Mouse (Mus musculus): ENCODE results near the gene Ugt1a2. TPM values are rescaled to one million over a fixed set of nuclear protein-coding genes. Genes with fewer than 3 reads are reported as not detected.

Ugt1a2 gene
- polyA plus RNA-seq, 1 experiment, result 0.12 TPM

DNA sequence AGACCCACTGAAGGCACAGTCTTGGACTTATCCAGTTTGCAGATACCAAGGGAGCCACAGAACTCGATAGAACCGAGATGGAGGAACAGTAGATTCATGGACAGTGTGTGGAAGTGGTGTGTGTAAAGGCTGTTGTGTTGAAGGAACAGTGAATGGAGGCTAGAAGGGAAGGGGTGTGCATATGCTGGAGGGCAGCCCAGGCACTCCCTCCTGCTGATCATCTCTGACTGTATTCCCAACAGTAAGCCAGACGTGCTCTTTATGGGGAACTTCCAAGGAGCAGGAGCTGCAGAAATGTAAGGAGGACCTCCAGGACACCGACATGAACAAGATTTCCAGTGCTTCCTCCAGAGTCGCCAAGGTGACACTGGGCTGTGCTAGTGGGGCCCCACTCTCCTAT lies 49.6 kb downstream of the Ugt1a2 start:
- H3K4me3 ChIP-seq (replicated peaks; ENCODE audit: extremely low read depth, low read depth, low read length), result no peak overlapping the region
- H3K4me1 ChIP-seq (ENCODE audit: control insufficient read depth, insufficient read depth, low read length), result no peaks in the 10 kb centered on the region
- WGBS, result 78% methylated on average over 5 of the region's 5 CpGs
- no peak for DNase-seq
- TF ChIP-seq CTCF (IDR thresholded peaks at IDR 0.05; ENCODE audit: insufficient read depth, low read length) (no peak), POLR2A (IDR thresholded peaks at IDR 0.05; ENCODE audit: borderline replicate concordance, extremely low read depth, low read depth, low read length) (no peak)

DNA sequence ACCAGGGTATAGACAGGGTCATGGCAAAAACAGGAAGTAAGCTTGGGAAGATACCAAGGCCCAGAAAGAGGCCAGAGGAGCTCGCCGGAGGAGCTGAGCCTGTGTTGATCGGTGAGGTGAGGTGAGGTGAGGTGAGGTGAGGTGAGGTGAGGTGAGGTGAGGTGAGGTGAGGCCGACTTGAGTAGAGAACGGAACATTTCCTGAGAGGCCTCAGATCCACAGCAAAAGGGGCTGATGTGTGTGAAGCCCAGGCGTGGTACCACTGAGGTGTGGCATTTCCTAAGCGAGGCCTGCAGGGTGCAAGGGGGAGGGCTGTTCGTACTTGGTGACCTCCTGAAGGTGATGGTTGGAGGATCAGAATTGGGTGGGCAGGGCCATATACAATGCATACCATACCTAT lies 52.7 kb downstream of the Ugt1a2 start:
- 69% methylated on average over 8 of the region's 8 CpGs for WGBS
- TF ChIP-seq CTCF (IDR thresholded peaks at IDR 0.05; ENCODE audit: insufficient read depth, low read length) (no peak), POLR2A (IDR thresholded peaks at IDR 0.05; ENCODE audit: borderline replicate concordance, extremely low read depth, low read depth, low read length) (no peak)
- DNase-seq, result no peak
- no peaks in the 10 kb centered on the region for H3K4me1 ChIP-seq (ENCODE audit: control insufficient read depth, insufficient read depth, low read length)
- H3K4me3 ChIP-seq (replicated peaks; ENCODE audit: extremely low read depth, low read depth, low read length), result no peak overlapping the region

DNA sequence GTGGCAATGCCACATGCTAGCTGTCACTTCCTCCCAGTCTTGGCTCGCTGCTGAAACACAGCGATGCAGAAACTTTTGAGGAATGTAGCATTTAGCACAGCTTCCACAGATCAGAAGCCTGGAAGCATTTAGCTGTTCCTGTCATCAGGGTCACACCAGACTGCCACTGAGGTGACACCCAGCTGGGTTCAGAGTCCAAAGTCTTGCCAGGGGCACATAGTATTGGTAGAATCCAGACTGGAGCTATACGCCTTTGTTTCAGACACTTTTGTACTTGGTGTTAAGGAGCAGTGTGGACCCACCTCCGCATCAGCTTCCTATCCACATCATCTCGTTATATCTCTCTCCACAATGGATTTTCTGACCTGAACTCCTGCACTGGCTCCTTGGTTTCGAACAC lies 53.1 kb downstream of the Ugt1a2 start:
- WGBS, result 66% methylated on average over 6 of the region's 6 CpGs
- DNase-seq, result no peak
- no peak overlapping the region for H3K4me3 ChIP-seq (replicated peaks; ENCODE audit: extremely low read depth, low read depth, low read length)
- no peaks in the 10 kb centered on the region for H3K4me1 ChIP-seq (ENCODE audit: control insufficient read depth, insufficient read depth, low read length)
- no peak for TF ChIP-seq POLR2A (IDR thresholded peaks at IDR 0.05; ENCODE audit: borderline replicate concordance, extremely low read depth, low read depth, low read length)
- no peak for TF ChIP-seq CTCF (IDR thresholded peaks at IDR 0.05; ENCODE audit: insufficient read depth, low read length)

DNA sequence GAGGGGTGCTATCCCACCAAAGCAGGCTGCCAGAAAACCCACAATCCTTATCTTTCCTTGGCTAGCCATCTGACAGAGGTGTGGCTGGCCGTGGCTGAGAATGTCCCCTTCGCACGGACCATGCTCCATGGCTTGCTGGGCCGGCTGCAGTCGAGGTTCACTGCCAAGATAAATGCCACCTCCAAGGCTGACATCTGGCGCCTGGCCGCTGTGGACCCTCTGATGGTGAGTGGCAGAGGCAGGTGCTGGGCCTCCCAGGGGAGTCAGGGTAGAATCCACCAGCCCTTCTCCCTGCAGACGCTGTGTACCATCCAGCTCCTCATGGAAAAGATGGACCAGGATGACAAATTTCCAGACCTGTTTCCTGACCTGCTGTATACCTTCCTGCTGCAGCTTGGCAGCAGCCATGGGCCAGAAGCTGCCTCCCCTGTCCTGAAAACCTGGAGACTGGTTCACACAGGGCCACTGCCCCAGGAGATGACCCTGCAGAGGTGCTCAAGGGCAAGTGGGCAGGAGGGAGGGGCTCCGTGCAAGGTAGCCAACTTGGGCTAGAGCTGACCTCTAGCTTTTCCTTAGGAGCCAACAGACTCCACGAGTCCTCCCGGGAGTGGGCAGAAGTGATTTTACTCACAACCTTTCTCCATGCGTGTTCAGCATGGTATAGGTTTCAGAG lies 54.5 kb downstream of the Ugt1a2 start:
- 82% methylated on average over 12 of the region's 12 CpGs for WGBS
- H3K4me1 ChIP-seq (ENCODE audit: control insufficient read depth, insufficient read depth, low read length), result no peaks in the 10 kb centered on the region
- DNase-seq, result no peak
- TF ChIP-seq CTCF (IDR thresholded peaks at IDR 0.05; ENCODE audit: insufficient read depth, low read length) (no peak), POLR2A (IDR thresholded peaks at IDR 0.05; ENCODE audit: borderline replicate concordance, extremely low read depth, low read depth, low read length) (no peak)
- no peak overlapping the region for H3K4me3 ChIP-seq (replicated peaks; ENCODE audit: extremely low read depth, low read depth, low read length)

DNA sequence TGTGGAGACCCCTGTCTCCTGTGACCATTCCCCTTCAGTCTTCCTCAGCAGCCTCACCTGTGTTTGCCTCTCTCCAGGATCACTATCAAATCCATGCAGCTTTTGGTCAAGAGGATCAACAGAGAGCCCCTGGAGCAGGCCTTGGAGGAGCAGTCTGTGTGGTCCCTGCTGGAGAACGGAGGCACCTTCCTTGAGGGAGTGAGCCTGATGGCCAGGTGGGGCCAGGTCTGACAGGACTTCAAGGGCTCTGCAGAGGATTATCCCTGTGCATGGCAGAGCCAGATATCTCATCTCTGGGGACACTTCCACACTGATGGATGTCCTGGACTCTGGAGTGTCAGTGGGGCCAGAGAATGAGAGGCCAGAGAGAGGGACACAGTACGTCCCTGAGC lies 55.1 kb downstream of the Ugt1a2 start:
- DNase-seq, result no peak
- no peak overlapping the region for H3K4me3 ChIP-seq (replicated peaks; ENCODE audit: extremely low read depth, low read depth, low read length)
- TF ChIP-seq POLR2A (IDR thresholded peaks at IDR 0.05; ENCODE audit: borderline replicate concordance, extremely low read depth, low read depth, low read length), result no peak
- no peak for TF ChIP-seq CTCF (IDR thresholded peaks at IDR 0.05; ENCODE audit: insufficient read depth, low read length)
- WGBS, result 55% methylated on average over 2 of the region's 2 CpGs
- no peaks in the 10 kb centered on the region for H3K4me1 ChIP-seq (ENCODE audit: control insufficient read depth, insufficient read depth, low read length)

DNA sequence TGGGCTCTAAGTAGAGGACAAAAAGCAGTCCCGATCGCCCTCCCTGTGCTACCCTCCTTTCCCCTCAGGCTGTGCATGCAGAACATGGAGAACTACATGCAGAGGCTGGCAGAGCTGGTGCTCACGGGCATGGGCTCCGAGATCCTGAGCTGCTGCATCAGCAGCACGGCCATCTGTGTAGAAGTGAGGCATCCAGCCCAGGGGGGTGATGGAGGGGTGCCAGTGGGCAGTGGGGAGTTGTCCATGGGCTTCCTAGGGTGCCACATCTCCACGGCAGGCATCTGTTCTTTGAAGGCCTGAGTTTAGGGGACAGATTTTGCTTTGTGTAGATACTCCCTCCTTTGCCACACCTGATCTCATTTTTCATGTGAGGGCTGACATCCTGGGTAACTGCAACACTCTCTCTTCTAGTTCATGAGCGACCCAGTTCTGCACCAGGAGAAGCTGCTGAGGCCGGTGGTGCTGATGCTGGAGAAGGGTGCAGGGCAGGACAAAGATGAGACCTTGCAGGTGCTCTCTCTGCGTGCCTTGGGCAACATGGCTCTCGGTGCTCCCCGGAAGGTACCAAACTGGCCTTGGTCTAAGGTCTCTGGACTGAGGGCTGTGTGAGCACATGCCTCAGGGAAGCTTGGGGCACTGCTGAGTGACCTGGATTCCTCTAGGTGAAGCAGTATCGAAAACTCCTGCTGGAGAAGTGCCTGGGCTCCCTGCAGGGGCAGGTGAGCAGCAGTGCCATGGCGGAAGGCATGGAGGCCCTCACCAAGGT lies 55.8 kb downstream of the Ugt1a2 start:
- 74% methylated on average over 13 of the region's 13 CpGs for WGBS
- no peak for DNase-seq
- Histone ChIP-seq H3K4me3 (replicated peaks; ENCODE audit: extremely low read depth, low read depth, low read length) (no peak overlapping the region), H3K4me1 (ENCODE audit: control insufficient read depth, insufficient read depth, low read length) (no peaks in the 10 kb centered on the region)
- no peak for TF ChIP-seq CTCF (IDR thresholded peaks at IDR 0.05; ENCODE audit: insufficient read depth, low read length)
- TF ChIP-seq POLR2A (IDR thresholded peaks at IDR 0.05; ENCODE audit: borderline replicate concordance, extremely low read depth, low read depth, low read length), result no peak

DNA sequence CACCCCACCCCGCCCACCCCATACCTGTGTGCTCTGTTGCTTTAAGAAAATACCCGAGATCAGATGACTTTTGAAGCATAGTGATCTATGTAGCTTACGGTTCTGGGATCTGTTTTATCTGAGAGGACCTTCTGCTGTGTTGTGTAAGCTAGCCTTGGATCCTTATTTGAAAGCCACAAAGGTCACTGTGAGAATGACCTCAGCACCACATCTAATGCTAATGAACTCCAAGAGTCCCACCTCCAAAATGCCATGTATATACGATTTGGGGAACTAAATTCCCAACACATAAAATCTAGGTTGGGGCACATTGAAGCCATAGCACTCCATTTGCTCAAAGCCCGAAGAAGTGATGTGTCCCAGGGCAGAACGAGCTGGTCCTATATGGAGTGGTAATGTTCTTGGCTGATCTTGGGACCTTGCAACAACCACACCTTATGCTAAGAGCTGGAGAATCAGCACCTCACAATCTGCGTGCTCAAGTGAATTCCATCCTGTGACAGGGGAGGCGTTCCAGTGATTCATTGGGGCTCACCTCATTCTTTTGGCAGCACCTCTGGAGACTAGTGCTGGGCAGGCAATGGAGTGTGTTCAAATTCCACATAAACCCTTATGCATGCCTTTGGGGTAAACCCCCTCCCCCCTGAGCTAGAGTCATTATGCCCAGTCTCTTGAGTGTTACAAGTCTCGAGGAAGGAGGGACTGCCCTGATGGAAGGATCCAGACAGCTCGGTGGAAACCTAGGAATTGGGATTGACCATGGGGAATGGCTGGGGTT lies 56.7 kb downstream of the Ugt1a2 start:
- no peak overlapping the region for H3K4me3 ChIP-seq (replicated peaks; ENCODE audit: extremely low read depth, low read depth, low read length)
- TF ChIP-seq CTCF (IDR thresholded peaks at IDR 0.05; ENCODE audit: insufficient read depth, low read length) (no peak), POLR2A (IDR thresholded peaks at IDR 0.05; ENCODE audit: borderline replicate concordance, extremely low read depth, low read depth, low read length) (no peak)
- H3K4me1 ChIP-seq (ENCODE audit: control insufficient read depth, insufficient read depth, low read length), result no peaks in the 10 kb centered on the region
- DNase-seq, result no peak
- 70% methylated on average over 10 of the region's 10 CpGs for WGBS

DNA sequence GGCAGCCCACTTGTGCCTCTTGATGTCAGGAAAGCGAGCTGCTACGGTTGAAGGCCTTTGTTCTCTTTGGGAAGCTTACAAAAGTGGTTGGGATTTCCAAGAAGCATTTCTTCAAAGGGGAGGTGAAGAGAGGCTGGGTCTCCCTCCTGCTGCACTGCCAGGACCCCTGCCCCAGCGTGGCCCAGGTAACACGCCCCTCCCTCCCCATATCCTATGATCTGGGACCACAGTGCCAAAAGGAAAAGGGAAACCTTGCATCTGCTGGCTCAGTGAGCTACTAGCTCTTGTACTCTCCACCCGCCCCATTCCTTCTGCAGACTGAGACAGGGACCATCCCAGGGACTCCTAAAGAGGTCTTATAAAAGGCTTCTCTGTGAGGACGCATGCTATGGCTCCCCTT lies 57.3 kb downstream of the Ugt1a2 start:
- no peak for DNase-seq
- WGBS, result 80% methylated on average over 6 of the region's 6 CpGs
- no peak for TF ChIP-seq CTCF (IDR thresholded peaks at IDR 0.05; ENCODE audit: insufficient read depth, low read length)
- no peak for TF ChIP-seq POLR2A (IDR thresholded peaks at IDR 0.05; ENCODE audit: borderline replicate concordance, extremely low read depth, low read depth, low read length)
- no peaks in the 10 kb centered on the region for H3K4me1 ChIP-seq (ENCODE audit: control insufficient read depth, insufficient read depth, low read length)
- no peak overlapping the region for H3K4me3 ChIP-seq (replicated peaks; ENCODE audit: extremely low read depth, low read depth, low read length)

DNA sequence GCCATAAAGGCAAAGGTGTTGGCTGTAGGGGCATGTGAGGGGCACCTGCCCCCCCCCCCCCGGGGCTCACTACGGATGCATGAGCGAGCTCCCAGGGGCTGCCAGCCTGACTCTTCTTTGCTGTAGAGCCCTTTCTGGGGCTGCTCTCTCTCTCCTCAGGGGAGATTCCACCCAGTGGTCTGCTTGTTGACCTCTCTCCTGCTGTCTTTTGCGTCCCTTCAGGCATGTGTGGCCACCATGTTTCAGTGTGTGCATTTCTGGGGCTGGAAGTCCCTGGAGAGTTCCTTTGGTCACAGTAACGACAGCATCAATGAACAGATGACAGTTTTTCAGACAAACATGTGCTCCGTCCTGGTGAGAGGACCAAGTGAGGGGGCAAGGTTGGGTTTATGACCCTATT lies 58.0 kb downstream of the Ugt1a2 start:
- no peaks in the 10 kb centered on the region for H3K4me1 ChIP-seq (ENCODE audit: control insufficient read depth, insufficient read depth, low read length)
- WGBS, result 66% methylated on average over 6 of the region's 6 CpGs
- H3K4me3 ChIP-seq (replicated peaks; ENCODE audit: extremely low read depth, low read depth, low read length), result no peak overlapping the region
- no peak for DNase-seq
- TF ChIP-seq CTCF (IDR thresholded peaks at IDR 0.05; ENCODE audit: insufficient read depth, low read length), result no peak
- no peak for TF ChIP-seq POLR2A (IDR thresholded peaks at IDR 0.05; ENCODE audit: borderline replicate concordance, extremely low read depth, low read depth, low read length)

All from lung, adult 2 months (tissue).